Mouse (Mus musculus): Measurements from ENCODE around the gene Cebpe. TPM values are rescaled to one million over a fixed set of nuclear protein-coding genes. Genes with fewer than 3 reads are reported as not detected.
A peak's percentile ranks its signal among the peaks of the same experiment; 100 is the strongest.

Gene Cebpe
- polyA plus RNA-seq, 1 experiment from 2014 or later = 0.28 TPM

- Histone ChIP-seq H3K4me1 (replicated peaks; ENCODE audit: control insufficient read depth, insufficient read depth, low read length) (no peaks in the 10 kb centered on the region), H3K27ac (ENCODE audit: low read depth) (no peak overlapping the region), H3K36me3 (ENCODE audit: control insufficient read depth, insufficient read depth, low read length) (no peaks in the 10 kb centered on the region), H3K9me3 (ENCODE audit: control insufficient read depth, low read length) (no peaks in the 10 kb centered on the region), H3K4me2 (ENCODE audit: low read length) (no peak overlapping the region), H3K9ac (ENCODE audit: low read length) (no peak overlapping the region), H3K4me3 (ENCODE audit: low read depth, low read length) (no peak overlapping the region), H3K27me3 (replicated peaks; ENCODE audit: control insufficient read depth, insufficient read depth, low read length) (no peaks in the 10 kb centered on the region)
- WGBS = 82% methylated on average over 9 of the region's 9 CpGs
- DNase-seq (ENCODE audit: low spot score) = no peak
- peak; percentile 47; the same call in 1 of the 2 replicates for ATAC-seq (replicated peaks; ENCODE audit: low FRiP score, low TSS enrichment, low read depth)
Observed at GRCm38 (mm10) chr14:54746038-54746437, 34.1 kb upstream of the Cebpe start.

- no peaks in the 10 kb centered on the region for H3K27me3 ChIP-seq (replicated peaks; ENCODE audit: control insufficient read depth, insufficient read depth, low read length)
- H3K4me2 ChIP-seq (ENCODE audit: low read length) = no peak overlapping the region
- 39% methylated on average over 8 of the region's 8 CpGs for WGBS
- H3K4me3 ChIP-seq (ENCODE audit: low read depth, low read length) = no peak overlapping the region
- ATAC-seq (replicated peaks; ENCODE audit: low FRiP score, low TSS enrichment, low read depth) = no peak
- H3K9me3 ChIP-seq (ENCODE audit: control insufficient read depth, low read length) = no peaks in the 10 kb centered on the region
- H3K27ac ChIP-seq (ENCODE audit: low read depth) = no peak overlapping the region
- no peak for DNase-seq (ENCODE audit: low spot score)
- H3K4me1 ChIP-seq (replicated peaks; ENCODE audit: control insufficient read depth, insufficient read depth, low read length) = no peaks in the 10 kb centered on the region
- no peaks in the 10 kb centered on the region for H3K36me3 ChIP-seq (ENCODE audit: control insufficient read depth, insufficient read depth, low read length)
- no peak overlapping the region for H3K9ac ChIP-seq (ENCODE audit: low read length)
Observed at GRCm38 (mm10) chr14:54744473-54744872, 32.5 kb upstream of the Cebpe start.

GRCm38 (mm10) chr14:54742375-54742774, 30.4 kb upstream of the Cebpe start:
- Histone ChIP-seq H3K4me1 (replicated peaks; ENCODE audit: control insufficient read depth, insufficient read depth, low read length) (no peaks in the 10 kb centered on the region), H3K9ac (ENCODE audit: low read length) (no peak overlapping the region), H3K27me3 (replicated peaks; ENCODE audit: control insufficient read depth, insufficient read depth, low read length) (no peaks in the 10 kb centered on the region), H3K27ac (ENCODE audit: low read depth) (no peak overlapping the region), H3K4me2 (ENCODE audit: low read length) (no peak overlapping the region), H3K4me3 (ENCODE audit: low read depth, low read length) (no peak overlapping the region), H3K9me3 (ENCODE audit: control insufficient read depth, low read length) (no peaks in the 10 kb centered on the region), H3K36me3 (ENCODE audit: control insufficient read depth, insufficient read depth, low read length) (no peaks in the 10 kb centered on the region)
- DNase-seq (ENCODE audit: low spot score) (no peak), ATAC-seq (replicated peaks; ENCODE audit: low FRiP score, low TSS enrichment, low read depth) (no peak)
- 52% methylated on average over 2 of the region's 2 CpGs for WGBS

GRCm38 (mm10) chr14:54741721-54742120, 29.7 kb upstream of the Cebpe start:
- H3K4me3 ChIP-seq (ENCODE audit: low read depth, low read length) = no peak overlapping the region
- H3K4me1 ChIP-seq (replicated peaks; ENCODE audit: control insufficient read depth, insufficient read depth, low read length) = no peaks in the 10 kb centered on the region
- H3K36me3 ChIP-seq (ENCODE audit: control insufficient read depth, insufficient read depth, low read length) = no peaks in the 10 kb centered on the region
- H3K9me3 ChIP-seq (ENCODE audit: control insufficient read depth, low read length) = no peaks in the 10 kb centered on the region
- DNase-seq (ENCODE audit: low spot score) = no peak
- no peaks in the 10 kb centered on the region for H3K27me3 ChIP-seq (replicated peaks; ENCODE audit: control insufficient read depth, insufficient read depth, low read length)
- ATAC-seq (replicated peaks; ENCODE audit: low FRiP score, low TSS enrichment, low read depth) = no peak
- H3K9ac ChIP-seq (ENCODE audit: low read length) = no peak overlapping the region
- 83% methylated on average over 6 of the region's 6 CpGs for WGBS
- no peak overlapping the region for H3K4me2 ChIP-seq (ENCODE audit: low read length)
- H3K27ac ChIP-seq (ENCODE audit: low read depth) = no peak overlapping the region

GRCm38 (mm10) chr14:54737634-54738033, 25.7 kb upstream of the Cebpe start:
- Histone ChIP-seq H3K27me3 (replicated peaks; ENCODE audit: control insufficient read depth, insufficient read depth, low read length) (no peaks in the 10 kb centered on the region), H3K4me3 (ENCODE audit: low read depth, low read length) (no peak overlapping the region), H3K4me2 (ENCODE audit: low read length) (no peak overlapping the region), H3K9ac (ENCODE audit: low read length) (no peak overlapping the region), H3K4me1 (replicated peaks; ENCODE audit: control insufficient read depth, insufficient read depth, low read length) (no peaks in the 10 kb centered on the region; the same call in 1 of the 2 replicates), H3K27ac (ENCODE audit: low read depth) (peak overlapping the region; percentile 6; the same call in 1 of the 2 replicates), H3K36me3 (ENCODE audit: control insufficient read depth, insufficient read depth, low read length) (no peaks in the 10 kb centered on the region), H3K9me3 (ENCODE audit: control insufficient read depth, low read length) (no peaks in the 10 kb centered on the region)
- DNase-seq (ENCODE audit: low spot score) (no peak), ATAC-seq (replicated peaks; ENCODE audit: low FRiP score, low TSS enrichment, low read depth) (no peak)
- 85% methylated on average over 10 of the region's 10 CpGs for WGBS

- Histone ChIP-seq H3K36me3 (ENCODE audit: control insufficient read depth, insufficient read depth, low read length) (no peaks in the 10 kb centered on the region), H3K27me3 (replicated peaks; ENCODE audit: control insufficient read depth, insufficient read depth, low read length) (no peaks in the 10 kb centered on the region), H3K4me1 (replicated peaks; ENCODE audit: control insufficient read depth, insufficient read depth, low read length) (no peaks in the 10 kb centered on the region; the same call in 1 of the 2 replicates), H3K9ac (ENCODE audit: low read length) (no peak overlapping the region), H3K27ac (ENCODE audit: low read depth) (peak overlapping the region; percentile 64; the same call in 1 of the 2 replicates), H3K9me3 (ENCODE audit: control insufficient read depth, low read length) (no peaks in the 10 kb centered on the region), H3K4me3 (ENCODE audit: low read depth, low read length) (no peak overlapping the region), H3K4me2 (ENCODE audit: low read length) (no peak overlapping the region)
- DNase-seq (ENCODE audit: low spot score) (no peak), ATAC-seq (replicated peaks; ENCODE audit: low FRiP score, low TSS enrichment, low read depth) (peak; percentile 89)
- 49% methylated on average over 14 of the region's 14 CpGs for WGBS
Observed at GRCm38 (mm10) chr14:54736555-54737552, 24.9 kb upstream of the Cebpe start.

- no peaks in the 10 kb centered on the region for H3K9me3 ChIP-seq (ENCODE audit: control insufficient read depth, low read length)
- H3K27me3 ChIP-seq (replicated peaks; ENCODE audit: control insufficient read depth, insufficient read depth, low read length) = no peaks in the 10 kb centered on the region
- no peaks in the 10 kb centered on the region for H3K36me3 ChIP-seq (ENCODE audit: control insufficient read depth, insufficient read depth, low read length)
- H3K4me3 ChIP-seq (ENCODE audit: low read depth, low read length) = no peak overlapping the region
- H3K27ac ChIP-seq (ENCODE audit: low read depth) = no peak overlapping the region
- 71% methylated on average over 4 of the region's 4 CpGs for WGBS
- H3K4me2 ChIP-seq (ENCODE audit: low read length) = no peak overlapping the region
- H3K9ac ChIP-seq (ENCODE audit: low read length) = no peak overlapping the region
- H3K4me1 ChIP-seq (replicated peaks; ENCODE audit: control insufficient read depth, insufficient read depth, low read length) = no peaks in the 10 kb centered on the region; the same call in 1 of the 2 replicates
- DNase-seq (ENCODE audit: low spot score) = no peak
- no peak for ATAC-seq (replicated peaks; ENCODE audit: low FRiP score, low TSS enrichment, low read depth)
Observed at GRCm38 (mm10) chr14:54735221-54735620, 23.2 kb upstream of the Cebpe start.

- ATAC-seq (replicated peaks; ENCODE audit: low FRiP score, low TSS enrichment, low read depth) = no peak
Observed at GRCm38 (mm10) chr14:54734004-54734403, 22.0 kb upstream of the Cebpe start.

More at GRCm38 (mm10) chr14:54734004-54734403, 22.0 kb upstream of the Cebpe start:
- H3K9me3 ChIP-seq (ENCODE audit: control insufficient read depth, low read length) = no peaks in the 10 kb centered on the region
- no peak overlapping the region for H3K4me2 ChIP-seq (ENCODE audit: low read length)
- H3K27me3 ChIP-seq (replicated peaks; ENCODE audit: control insufficient read depth, insufficient read depth, low read length) = no peaks in the 10 kb centered on the region
- H3K27ac ChIP-seq (ENCODE audit: low read depth) = no peak overlapping the region
- H3K4me1 ChIP-seq (replicated peaks; ENCODE audit: control insufficient read depth, insufficient read depth, low read length) = no peaks in the 10 kb centered on the region; the same call in 1 of the 2 replicates
- H3K9ac ChIP-seq (ENCODE audit: low read length) = no peak overlapping the region
- H3K36me3 ChIP-seq (ENCODE audit: control insufficient read depth, insufficient read depth, low read length) = no peaks in the 10 kb centered on the region
- WGBS = 66% methylated on average over 4 of the region's 4 CpGs
- DNase-seq (ENCODE audit: low spot score) = no peak
- no peak overlapping the region for H3K4me3 ChIP-seq (ENCODE audit: low read depth, low read length)
